Mouse (Mus musculus): ENCODE results near the gene Zfp148. TPM values are rescaled to one million over a fixed set of nuclear protein-coding genes. Genes with fewer than 3 reads are reported as not detected.

The Zfp148 gene
- polyA plus RNA-seq, 1 experiment from 2014 or later = 55.1 TPM

DNA sequence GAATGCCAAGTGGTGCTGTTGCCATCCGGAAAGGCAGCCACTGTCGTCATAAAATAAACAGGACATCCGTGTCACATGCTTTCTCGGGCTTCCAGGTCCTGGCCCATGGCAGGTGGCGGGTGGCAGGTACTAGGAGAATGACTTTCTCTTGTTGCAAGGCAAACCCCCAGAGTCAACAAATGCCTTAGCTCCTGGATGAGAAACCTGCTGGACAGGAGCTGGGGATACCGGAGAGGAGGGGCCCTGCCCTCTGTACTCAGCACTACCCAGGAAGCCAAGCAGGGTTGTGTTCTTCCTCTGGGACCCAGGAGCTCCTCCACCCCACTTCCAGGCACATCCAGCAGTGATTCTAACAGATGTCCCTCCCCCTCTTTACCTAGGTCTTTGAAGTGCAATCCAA is 131.9 kb downstream of the Zfp148 start:
- no peaks in the 10 kb centered on the region; the same call in 1 of the 2 replicates for H3K9me3 ChIP-seq (ENCODE audit: control insufficient read depth, low read depth, low read length)
- WGBS = 60% methylated on average over 6 of the region's 6 CpGs
- no peak overlapping the region for H3K27ac ChIP-seq (ENCODE audit: low read length)
- ATAC-seq (ENCODE audit: insufficient number of reproducible peaks, insufficient read depth, low FRiP score, low read depth) = peak; percentile 75
- H3K36me3 ChIP-seq (ENCODE audit: control insufficient read depth, insufficient read depth, low read length) = no peaks in the 10 kb centered on the region
- H3K27me3 ChIP-seq (ENCODE audit: control insufficient read depth, insufficient read depth, low read length) = no peaks in the 10 kb centered on the region
- H3K4me3 ChIP-seq (ENCODE audit: low read depth, low read length) = no peak overlapping the region
- H3K4me2 ChIP-seq (replicated peaks; ENCODE audit: low read depth, low read length) = no peak overlapping the region
- H3K9ac ChIP-seq (replicated peaks; ENCODE audit: low read depth, low read length) = no peak overlapping the region
- peaks cover 6% of the 10 kb centered on the region for H3K4me1 ChIP-seq (ENCODE audit: control insufficient read depth, insufficient read depth, low read length)

DNA sequence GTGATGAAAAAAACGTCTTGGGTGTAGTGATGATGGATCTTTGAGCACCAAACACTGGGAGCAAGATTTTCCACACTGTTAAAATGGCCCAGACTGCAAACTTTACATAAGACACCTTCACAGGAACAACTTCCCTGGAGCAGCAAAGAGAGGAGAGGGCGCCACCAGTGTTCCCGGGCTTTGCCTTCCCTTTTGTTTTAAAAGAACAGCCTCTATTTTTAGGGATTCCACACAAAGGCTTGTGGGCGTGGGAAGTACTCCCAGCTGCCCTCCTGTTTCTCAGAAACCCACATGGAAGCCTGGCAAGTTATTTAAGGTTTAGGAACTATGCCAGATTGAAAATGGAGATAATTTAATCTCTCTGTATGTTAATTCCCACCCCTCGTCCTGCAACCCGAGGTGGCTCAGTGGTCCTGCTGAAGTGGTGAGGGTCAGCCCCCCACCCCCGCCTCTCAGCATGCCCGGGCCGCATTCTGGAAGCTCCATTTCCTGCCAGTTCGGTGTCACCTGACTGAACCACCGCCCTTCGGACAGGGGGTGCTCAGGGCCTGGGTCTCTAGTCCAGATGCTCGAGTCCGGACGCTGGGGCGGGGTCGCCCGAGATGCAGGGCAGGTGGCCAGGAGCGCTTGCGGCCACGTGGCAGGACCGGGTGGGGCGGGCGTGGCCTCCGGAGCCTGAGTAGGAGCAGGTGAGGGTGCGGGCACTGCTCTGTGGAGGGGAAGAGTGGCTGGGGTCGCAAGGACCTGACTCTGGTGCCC is 136.3 kb downstream of the Zfp148 start, which contains the start of gene Slc12a8:
TSS of gene Slc12a8 (plus strand) at position 522 of the 759 bp plus-strand sequence.
- Histone ChIP-seq H3K9me3 (ENCODE audit: control insufficient read depth, low read depth, low read length) (no peaks in the 10 kb centered on the region), H3K27me3 (ENCODE audit: control insufficient read depth, insufficient read depth, low read length) (no peaks in the 10 kb centered on the region), H3K9ac (replicated peaks; ENCODE audit: low read depth, low read length) (peak within 1 kb of the TSS; percentile 36), H3K27ac (ENCODE audit: low read length) (no peak within 1 kb of the TSS), H3K36me3 (ENCODE audit: control insufficient read depth, insufficient read depth, low read length) (no peaks in the 10 kb centered on the region), H3K4me1 (ENCODE audit: control insufficient read depth, insufficient read depth, low read length) (peaks cover 17% of the 10 kb centered on the region), H3K4me3 (ENCODE audit: low read depth, low read length) (peak within 1 kb of the TSS; percentile 24), H3K4me2 (replicated peaks; ENCODE audit: low read depth, low read length) (peak within 1 kb of the TSS; percentile 65)
- 7% methylated on average over 27 of the region's 27 CpGs for WGBS
- peak; percentile 50; the same call in 1 of the 2 replicates for ATAC-seq (ENCODE audit: insufficient number of reproducible peaks, insufficient read depth, low FRiP score, low read depth)

DNA sequence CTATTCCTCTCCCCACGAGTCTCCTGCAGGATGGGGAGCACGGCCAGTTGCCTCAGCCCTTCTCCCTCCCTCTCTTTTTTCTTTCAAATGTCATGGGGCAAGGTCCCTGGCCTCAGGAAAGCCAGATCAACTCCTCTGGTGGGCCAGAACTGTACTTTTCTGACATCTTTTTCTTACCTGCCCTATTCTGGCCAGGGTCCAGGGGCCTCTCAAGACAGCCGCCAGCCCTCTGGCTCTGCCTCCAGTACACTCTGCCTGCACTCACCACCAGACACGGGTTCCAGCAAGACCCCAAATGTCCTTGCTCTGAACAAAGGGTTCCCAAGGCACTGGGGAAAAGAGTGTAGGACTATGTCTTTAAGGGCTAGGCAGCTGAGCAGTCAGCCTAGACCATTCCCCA is 137.0 kb downstream of the Zfp148 start:
- H3K36me3 ChIP-seq (ENCODE audit: control insufficient read depth, insufficient read depth, low read length) = no peaks in the 10 kb centered on the region
- peak overlapping the region; percentile 65 for H3K4me2 ChIP-seq (replicated peaks; ENCODE audit: low read depth, low read length)
- WGBS = 33% methylated on average over 4 of the region's 4 CpGs
- H3K27ac ChIP-seq (ENCODE audit: low read length) = no peak overlapping the region
- peak; percentile 20; the same call in 1 of the 2 replicates for ATAC-seq (ENCODE audit: insufficient number of reproducible peaks, insufficient read depth, low FRiP score, low read depth)
- no peaks in the 10 kb centered on the region for H3K27me3 ChIP-seq (ENCODE audit: control insufficient read depth, insufficient read depth, low read length)
- H3K4me3 ChIP-seq (ENCODE audit: low read depth, low read length) = peak overlapping the region; percentile 24; the same call in 1 of the 2 replicates
- H3K4me1 ChIP-seq (ENCODE audit: control insufficient read depth, insufficient read depth, low read length) = peaks cover 17% of the 10 kb centered on the region
- no peak overlapping the region; the same call in 1 of the 2 replicates for H3K9ac ChIP-seq (replicated peaks; ENCODE audit: low read depth, low read length)
- H3K9me3 ChIP-seq (ENCODE audit: control insufficient read depth, low read depth, low read length) = no peaks in the 10 kb centered on the region

DNA sequence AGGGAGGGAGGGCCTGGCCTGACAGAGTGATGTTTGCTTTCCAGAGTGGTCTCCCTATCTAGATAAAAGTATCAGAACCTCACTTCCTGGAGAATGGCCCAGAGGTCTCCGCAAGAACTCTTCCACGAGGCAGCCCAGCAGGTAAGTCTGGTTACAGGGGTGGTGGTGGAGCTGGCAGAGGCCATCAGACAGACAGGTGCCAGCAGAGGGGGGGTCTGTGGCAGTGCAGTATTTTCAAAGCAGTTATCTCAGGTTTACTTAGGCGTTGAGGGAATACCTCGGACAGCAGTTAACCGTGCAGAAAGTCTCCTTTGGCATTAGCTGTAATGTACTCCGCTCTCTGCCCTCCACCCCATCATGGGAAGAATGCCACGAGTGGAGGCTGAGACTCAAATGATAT is 137.6 kb downstream of the Zfp148 start:
- H3K27ac ChIP-seq (ENCODE audit: low read length) = no peak overlapping the region
- H3K9me3 ChIP-seq (ENCODE audit: control insufficient read depth, low read depth, low read length) = no peaks in the 10 kb centered on the region
- H3K36me3 ChIP-seq (ENCODE audit: control insufficient read depth, insufficient read depth, low read length) = no peaks in the 10 kb centered on the region
- WGBS = 47% methylated on average over 7 of the region's 7 CpGs
- no peak for ATAC-seq (ENCODE audit: insufficient number of reproducible peaks, insufficient read depth, low FRiP score, low read depth)
- no peak overlapping the region for H3K4me3 ChIP-seq (ENCODE audit: low read depth, low read length)
- no peaks in the 10 kb centered on the region for H3K27me3 ChIP-seq (ENCODE audit: control insufficient read depth, insufficient read depth, low read length)
- H3K9ac ChIP-seq (replicated peaks; ENCODE audit: low read depth, low read length) = no peak overlapping the region
- peaks cover 17% of the 10 kb centered on the region for H3K4me1 ChIP-seq (ENCODE audit: control insufficient read depth, insufficient read depth, low read length)
- no peak overlapping the region for H3K4me2 ChIP-seq (replicated peaks; ENCODE audit: low read depth, low read length)

DNA sequence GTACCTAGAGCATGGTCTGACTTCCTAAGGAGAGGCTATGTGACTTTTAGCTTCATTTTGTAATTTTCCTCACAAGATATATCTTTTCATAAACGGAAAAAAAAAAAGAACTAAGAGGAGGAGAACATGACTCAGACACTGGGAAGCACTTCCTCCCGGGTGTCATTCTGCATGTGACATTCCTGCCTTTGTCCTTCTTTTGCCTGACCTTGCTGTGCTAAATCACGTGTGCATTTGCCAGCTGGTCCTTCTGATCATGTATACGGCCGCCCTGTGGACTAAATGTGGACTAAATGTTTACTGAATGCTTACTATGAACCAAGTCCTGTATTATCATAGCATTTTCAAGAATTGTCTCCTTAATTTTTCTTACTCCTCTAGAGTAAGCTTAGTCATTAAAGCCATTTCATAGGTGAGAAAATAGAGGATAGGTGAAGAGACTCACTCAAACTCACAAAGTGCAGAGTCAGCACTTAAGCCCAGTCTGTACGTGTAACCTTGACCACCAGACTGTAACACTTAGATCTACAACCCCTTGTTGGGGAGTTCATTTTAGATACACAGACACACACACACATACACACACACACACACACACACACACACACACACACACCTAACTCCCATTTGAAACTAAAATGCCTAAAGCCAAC is 139.4 kb downstream of the Zfp148 start:
- H3K36me3 ChIP-seq (ENCODE audit: control insufficient read depth, insufficient read depth, low read length) = no peaks in the 10 kb centered on the region
- H3K27me3 ChIP-seq (ENCODE audit: control insufficient read depth, insufficient read depth, low read length) = no peaks in the 10 kb centered on the region
- H3K4me3 ChIP-seq (ENCODE audit: low read depth, low read length) = no peak overlapping the region
- H3K9ac ChIP-seq (replicated peaks; ENCODE audit: low read depth, low read length) = no peak overlapping the region
- H3K27ac ChIP-seq (ENCODE audit: low read length) = no peak overlapping the region
- no peak for ATAC-seq (ENCODE audit: insufficient number of reproducible peaks, insufficient read depth, low FRiP score, low read depth)
- no peaks in the 10 kb centered on the region for H3K9me3 ChIP-seq (ENCODE audit: control insufficient read depth, low read depth, low read length)
- WGBS = 73% methylated on average over 6 of the region's 6 CpGs
- H3K4me2 ChIP-seq (replicated peaks; ENCODE audit: low read depth, low read length) = no peak overlapping the region
- H3K4me1 ChIP-seq (ENCODE audit: control insufficient read depth, insufficient read depth, low read length) = peaks cover 17% of the 10 kb centered on the region

DNA sequence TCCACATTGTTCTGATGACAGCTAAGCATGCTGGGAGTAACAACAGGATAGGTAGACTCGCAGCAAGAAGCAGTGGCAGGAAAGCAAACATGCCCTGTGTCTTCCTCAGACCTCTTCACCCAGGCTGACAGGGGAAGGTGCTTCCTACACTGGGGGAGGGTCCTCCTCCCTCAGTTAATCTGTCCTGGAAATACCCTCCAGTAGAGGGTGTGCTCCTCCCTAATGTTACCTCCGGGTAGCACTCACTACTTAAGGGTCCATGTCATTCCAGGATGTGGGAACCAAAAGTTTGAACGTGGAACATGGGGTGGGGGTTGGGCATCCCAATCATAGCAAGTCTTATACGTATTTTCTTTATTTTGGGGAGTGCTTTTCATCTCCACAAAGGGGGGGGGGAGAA is 141.9 kb downstream of the Zfp148 start:
- Histone ChIP-seq H3K9me3 (ENCODE audit: control insufficient read depth, low read depth, low read length) (no peaks in the 10 kb centered on the region), H3K36me3 (ENCODE audit: control insufficient read depth, insufficient read depth, low read length) (no peaks in the 10 kb centered on the region), H3K4me2 (replicated peaks; ENCODE audit: low read depth, low read length) (no peak overlapping the region), H3K4me1 (ENCODE audit: control insufficient read depth, insufficient read depth, low read length) (peaks cover 11% of the 10 kb centered on the region), H3K4me3 (ENCODE audit: low read depth, low read length) (no peak overlapping the region), H3K9ac (replicated peaks; ENCODE audit: low read depth, low read length) (no peak overlapping the region), H3K27ac (ENCODE audit: low read length) (no peak overlapping the region), H3K27me3 (ENCODE audit: control insufficient read depth, insufficient read depth, low read length) (no peaks in the 10 kb centered on the region)
- ATAC-seq (ENCODE audit: insufficient number of reproducible peaks, insufficient read depth, low FRiP score, low read depth) = no peak
- 40% methylated on average over 4 of the region's 4 CpGs for WGBS

DNA sequence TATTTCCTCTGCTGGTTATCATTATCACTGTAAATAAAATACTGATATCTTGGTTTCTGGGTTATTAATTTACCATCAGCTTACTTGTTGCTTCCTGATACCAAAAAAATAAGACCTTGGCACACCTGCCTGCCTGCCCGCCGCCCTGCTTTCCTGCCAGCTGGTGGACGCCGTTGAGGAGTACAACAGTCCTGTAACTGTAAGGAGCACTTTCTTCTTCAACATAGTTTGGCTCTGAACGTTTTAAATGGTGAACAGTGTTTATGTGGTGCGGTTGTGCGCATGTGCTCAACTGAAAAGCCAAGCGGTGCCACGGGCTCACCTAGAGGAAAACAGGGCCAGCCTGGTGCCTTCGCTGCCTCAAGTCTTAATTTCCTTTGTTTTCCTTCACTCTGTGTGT is 142.9 kb downstream of the Zfp148 start:
- H3K4me2 ChIP-seq (replicated peaks; ENCODE audit: low read depth, low read length) = no peak overlapping the region
- no peak overlapping the region for H3K27ac ChIP-seq (ENCODE audit: low read length)

DNA sequence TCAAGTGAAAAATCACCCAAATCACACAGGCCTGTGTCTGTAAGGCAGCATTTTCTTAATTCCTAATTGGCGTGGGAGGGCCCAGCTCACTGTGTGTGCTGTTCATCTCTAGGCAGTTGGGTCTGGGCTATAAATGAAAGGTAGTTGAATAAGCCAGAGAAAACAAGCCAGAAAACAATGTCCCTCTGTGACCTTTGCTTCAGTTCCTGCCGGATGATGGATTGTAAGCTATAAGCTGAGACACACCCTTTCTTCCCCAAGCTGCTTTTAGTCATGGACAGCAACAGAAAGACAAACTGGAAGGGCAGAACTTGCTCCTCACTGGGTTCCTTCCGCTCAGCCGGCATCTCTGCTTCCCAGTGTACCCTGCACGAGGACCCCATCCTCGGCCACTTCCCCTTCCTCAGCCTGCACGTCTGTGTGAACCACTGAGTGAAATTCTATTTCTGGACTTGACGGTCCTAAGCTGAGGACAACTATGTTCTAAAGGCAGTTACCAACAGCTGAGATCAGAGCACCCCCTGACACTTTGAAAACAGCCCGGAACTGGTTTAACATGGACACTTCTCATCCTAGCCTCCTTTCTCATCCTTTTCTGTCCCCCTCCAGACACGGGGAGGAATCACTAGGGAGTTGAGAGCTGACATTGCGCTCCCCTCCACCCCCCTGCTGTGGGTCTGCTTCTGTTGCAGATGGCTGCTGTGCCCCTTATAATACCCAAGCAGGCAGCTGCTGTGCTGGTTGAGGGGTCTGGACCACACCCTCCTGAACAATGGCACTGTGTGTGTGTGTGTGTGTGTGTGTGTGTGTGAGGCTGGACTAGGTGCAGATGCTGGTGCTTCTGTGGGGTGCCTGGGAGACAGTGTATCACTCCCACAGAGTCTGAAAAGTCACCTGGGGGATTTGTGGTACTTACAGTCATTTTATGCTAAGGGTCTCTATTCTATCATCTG is 149.1 kb downstream of the Zfp148 start:
- H3K4me1 ChIP-seq (ENCODE audit: control insufficient read depth, insufficient read depth, low read length) = no peaks in the 10 kb centered on the region
- no peak overlapping the region for H3K4me3 ChIP-seq (ENCODE audit: low read depth, low read length)
- peak overlapping the region; percentile 72; the same call in 1 of the 2 replicates for H3K27ac ChIP-seq (ENCODE audit: low read length)
- no peak overlapping the region for H3K9ac ChIP-seq (replicated peaks; ENCODE audit: low read depth, low read length)
- H3K4me2 ChIP-seq (replicated peaks; ENCODE audit: low read depth, low read length) = no peak overlapping the region
- WGBS = 45% methylated on average over 11 of the region's 11 CpGs
- ATAC-seq (ENCODE audit: insufficient number of reproducible peaks, insufficient read depth, low FRiP score, low read depth) = no peak
- H3K36me3 ChIP-seq (ENCODE audit: control insufficient read depth, insufficient read depth, low read length) = no peaks in the 10 kb centered on the region
- peaks cover 4% of the 10 kb centered on the region; the same call in 1 of the 2 replicates for H3K9me3 ChIP-seq (ENCODE audit: control insufficient read depth, low read depth, low read length)
- H3K27me3 ChIP-seq (ENCODE audit: control insufficient read depth, insufficient read depth, low read length) = no peaks in the 10 kb centered on the region

More for the DNA sequence above, 142.9 kb downstream of the Zfp148 start:
- no peak overlapping the region for H3K9ac ChIP-seq (replicated peaks; ENCODE audit: low read depth, low read length)
- no peak for ATAC-seq (ENCODE audit: insufficient number of reproducible peaks, insufficient read depth, low FRiP score, low read depth)
- H3K4me1 ChIP-seq (ENCODE audit: control insufficient read depth, insufficient read depth, low read length) = peaks cover under 1% of the 10 kb centered on the region; the same call in 1 of the 2 replicates
- H3K36me3 ChIP-seq (ENCODE audit: control insufficient read depth, insufficient read depth, low read length) = no peaks in the 10 kb centered on the region
- peaks cover 4% of the 10 kb centered on the region; the same call in 1 of the 2 replicates for H3K9me3 ChIP-seq (ENCODE audit: control insufficient read depth, low read depth, low read length)
- H3K27me3 ChIP-seq (ENCODE audit: control insufficient read depth, insufficient read depth, low read length) = no peaks in the 10 kb centered on the region
- 68% methylated on average over 10 of the region's 10 CpGs for WGBS
- H3K4me3 ChIP-seq (ENCODE audit: low read depth, low read length) = no peak overlapping the region

Measured in stomach, embryonic 14.5 days (tissue).